Mouse (Mus musculus): ENCODE measurements around the gene Strbp. TPM values are rescaled to one million over a fixed set of nuclear protein-coding genes. Genes with fewer than 3 reads are reported as not detected.
A peak's percentile ranks its signal among the peaks of the same experiment; 100 is the strongest.
"Not testable (repeated sequence)": the region's sequence is repeated elsewhere in the genome, so short reads cannot be mapped to it uniquely, and the experiment has no call there.

Gene Strbp
- polyA plus RNA-seq, 1 experiment from 2014 or later, result 42.4 TPM

DNA sequence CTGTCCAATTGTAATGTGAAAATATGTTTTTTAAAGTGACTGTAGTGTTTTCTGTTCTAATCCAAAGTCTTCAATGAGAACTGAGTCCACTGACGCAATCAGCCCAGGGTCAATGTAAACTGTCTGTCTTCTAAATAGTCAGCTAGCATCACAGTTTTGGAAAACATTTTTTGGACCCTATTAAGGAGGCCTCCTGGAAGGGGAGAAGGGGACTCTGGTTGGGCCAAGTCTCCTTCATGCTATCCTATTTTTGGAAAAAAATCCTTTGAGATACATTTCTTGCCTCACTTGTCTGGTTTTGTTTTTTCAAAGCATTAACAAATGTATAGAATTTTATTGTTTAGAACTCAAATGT lies 184.4 kb downstream of the Strbp start:
- H3K27ac ChIP-seq (ENCODE audit: low read length), result no peak overlapping the region
- H3K9me3 ChIP-seq (ENCODE audit: control insufficient read depth, low read depth, low read length), result no peaks in the 10 kb centered on the region
- peaks cover 10% of the 10 kb centered on the region; the same call in 1 of the 2 replicates for H3K36me3 ChIP-seq (ENCODE audit: control insufficient read depth, insufficient read depth, low read length)
- ATAC-seq (ENCODE audit: insufficient number of reproducible peaks, insufficient read depth, low FRiP score, low read depth), result peak; percentile 42; the same call in 1 of the 2 replicates
- H3K9ac ChIP-seq (replicated peaks; ENCODE audit: low read depth, low read length), result no peak overlapping the region
- 59% methylated on average over 1 of the region's 1 CpGs for WGBS
- H3K4me2 ChIP-seq (replicated peaks; ENCODE audit: low read depth, low read length), result no peak overlapping the region
- no peak overlapping the region for H3K4me3 ChIP-seq (ENCODE audit: low read depth, low read length)
- no peaks in the 10 kb centered on the region for H3K27me3 ChIP-seq (ENCODE audit: control insufficient read depth, insufficient read depth, low read length)
- peaks cover 9% of the 10 kb centered on the region; the same call in 1 of the 2 replicates for H3K4me1 ChIP-seq (ENCODE audit: control insufficient read depth, insufficient read depth, low read length)

DNA sequence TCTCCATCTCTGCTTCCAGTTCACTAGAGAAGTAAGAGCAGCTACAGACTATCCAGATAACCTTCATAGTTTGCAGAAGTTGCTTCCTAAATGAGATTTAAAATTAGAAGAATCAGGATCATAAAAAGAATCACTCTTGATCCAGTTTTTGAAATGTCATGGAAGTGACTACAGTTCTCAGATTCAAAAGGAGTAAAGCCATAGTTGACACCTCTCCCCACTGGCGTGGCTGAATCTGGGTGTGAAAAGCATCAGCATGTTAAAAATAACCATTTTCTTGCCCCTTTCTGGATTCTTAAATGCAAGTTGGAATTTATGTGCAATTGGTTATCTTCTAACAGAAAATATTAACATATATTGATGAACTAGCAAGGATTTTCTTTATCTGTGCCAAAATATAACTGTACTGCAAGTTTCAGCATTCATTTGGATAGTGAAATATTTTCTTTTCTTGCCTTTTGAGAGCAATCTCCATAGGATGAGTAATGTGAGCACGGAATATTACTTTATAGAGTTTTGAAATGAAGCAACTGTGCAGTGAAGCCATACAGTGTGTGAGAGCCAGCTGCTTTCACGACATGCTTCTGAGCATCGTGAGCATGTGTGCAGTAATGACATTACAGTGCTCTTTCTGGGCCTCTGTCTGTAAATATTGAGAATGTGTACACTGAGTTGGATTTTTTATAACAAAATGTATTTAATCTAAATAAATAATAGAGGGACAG lies 184.9 kb downstream of the Strbp start:
- Histone ChIP-seq H3K36me3 (ENCODE audit: control insufficient read depth, insufficient read depth, low read length) (peaks cover 10% of the 10 kb centered on the region; the same call in 1 of the 2 replicates), H3K9me3 (ENCODE audit: control insufficient read depth, low read depth, low read length) (no peaks in the 10 kb centered on the region), H3K4me1 (ENCODE audit: control insufficient read depth, insufficient read depth, low read length) (peaks cover 9% of the 10 kb centered on the region; the same call in 1 of the 2 replicates), H3K4me2 (replicated peaks; ENCODE audit: low read depth, low read length) (no peak overlapping the region), H3K9ac (replicated peaks; ENCODE audit: low read depth, low read length) (no peak overlapping the region), H3K27me3 (ENCODE audit: control insufficient read depth, insufficient read depth, low read length) (no peaks in the 10 kb centered on the region), H3K4me3 (ENCODE audit: low read depth, low read length) (no peak overlapping the region), H3K27ac (ENCODE audit: low read length) (no peak overlapping the region)
- ATAC-seq (ENCODE audit: insufficient number of reproducible peaks, insufficient read depth, low FRiP score, low read depth), result peak; percentile 63; the same call in 1 of the 2 replicates
- 63% methylated on average over 4 of the region's 4 CpGs for WGBS

GRCm38 (mm10) chr2:37516922-37517462 lies 186.7 kb downstream of the Strbp start:
- peaks cover 9% of the 10 kb centered on the region; the same call in 1 of the 2 replicates for H3K4me1 ChIP-seq (ENCODE audit: control insufficient read depth, insufficient read depth, low read length)
- H3K4me3 ChIP-seq (ENCODE audit: low read depth, low read length), result no peak overlapping the region
- no peak overlapping the region for H3K9ac ChIP-seq (replicated peaks; ENCODE audit: low read depth, low read length)
- ATAC-seq (ENCODE audit: insufficient number of reproducible peaks, insufficient read depth, low FRiP score, low read depth), result no peak
- H3K27me3 ChIP-seq (ENCODE audit: control insufficient read depth, insufficient read depth, low read length), result no peaks in the 10 kb centered on the region
- peaks cover 17% of the 10 kb centered on the region; the same call in 1 of the 2 replicates for H3K36me3 ChIP-seq (ENCODE audit: control insufficient read depth, insufficient read depth, low read length)
- no peak overlapping the region for H3K4me2 ChIP-seq (replicated peaks; ENCODE audit: low read depth, low read length)
- H3K9me3 ChIP-seq (ENCODE audit: control insufficient read depth, low read depth, low read length), result no peaks in the 10 kb centered on the region
- no peak overlapping the region for H3K27ac ChIP-seq (ENCODE audit: low read length)
- WGBS, result 31% methylated on average over 4 of the region's 4 CpGs

GRCm38 (mm10) chr2:37516030-37516710 lies 187.5 kb downstream of the Strbp start, which contains the start of gene Gpr21:
TSS of gene Gpr21 (plus strand) at chr2:37516332.
- peak; percentile 75; the same call in 1 of the 2 replicates for ATAC-seq (ENCODE audit: insufficient number of reproducible peaks, insufficient read depth, low FRiP score, low read depth)
- 35% methylated on average over 11 of the region's 11 CpGs for WGBS

DNA sequence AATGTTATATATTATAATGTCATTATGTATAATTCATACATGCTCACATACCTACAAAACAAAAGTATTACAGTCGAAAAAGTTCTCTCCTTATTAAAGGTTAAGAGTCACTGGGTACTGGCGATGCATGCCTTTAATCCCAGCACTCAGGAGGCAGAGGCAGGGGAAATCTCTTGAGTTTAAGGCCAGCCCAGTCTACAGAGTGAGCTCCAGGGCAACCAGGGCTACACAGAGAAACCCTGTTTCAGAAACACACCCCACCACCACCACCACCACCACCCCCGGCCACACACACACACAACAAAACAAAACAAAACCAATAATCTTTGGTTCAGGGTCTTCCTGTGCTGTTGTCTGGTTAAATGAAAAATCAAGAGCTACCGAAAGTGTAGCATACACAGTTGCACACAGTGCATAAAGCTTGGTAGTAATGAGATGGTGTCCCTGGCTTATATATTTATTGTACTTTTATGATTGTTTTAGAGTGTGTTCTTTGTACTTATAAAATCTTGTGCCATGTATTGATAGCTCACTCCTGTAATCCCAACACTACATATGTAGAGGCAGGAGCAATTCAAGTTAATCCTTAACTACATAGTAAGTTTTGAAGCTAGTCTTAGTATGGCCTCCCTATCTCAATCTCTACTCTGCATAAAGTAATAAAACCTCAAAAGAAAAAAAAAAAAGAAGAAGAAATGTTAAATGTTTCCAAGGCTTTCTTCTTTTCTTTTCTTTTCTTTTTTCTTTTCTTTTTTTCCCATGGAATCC lies 192.3 kb downstream of the Strbp start:
- H3K9ac ChIP-seq (replicated peaks; ENCODE audit: low read depth, low read length), result no peak overlapping the region
- H3K36me3 ChIP-seq (ENCODE audit: control insufficient read depth, insufficient read depth, low read length), result peaks cover 36% of the 10 kb centered on the region
- no peak overlapping the region for H3K4me2 ChIP-seq (replicated peaks; ENCODE audit: low read depth, low read length)
- H3K27me3 ChIP-seq (ENCODE audit: control insufficient read depth, insufficient read depth, low read length), result no peaks in the 10 kb centered on the region
- no peak for ATAC-seq (ENCODE audit: insufficient number of reproducible peaks, insufficient read depth, low FRiP score, low read depth)
- H3K9me3 ChIP-seq (ENCODE audit: control insufficient read depth, low read depth, low read length), result no peaks in the 10 kb centered on the region
- 0 out of 2 replicates have a peak, but pooled peaks cover 4% of the 10 kb centered on the region for H3K4me1 ChIP-seq (ENCODE audit: control insufficient read depth, insufficient read depth, low read length)
- H3K27ac ChIP-seq (ENCODE audit: low read length), result no peak overlapping the region
- 95% methylated on average over 4 of the region's 4 CpGs for WGBS
- H3K4me3 ChIP-seq (ENCODE audit: low read depth, low read length), result no peak overlapping the region

More at GRCm38 (mm10) chr2:37516030-37516710, 187.5 kb downstream of the Strbp start, which contains the start of gene Gpr21:
- Histone ChIP-seq H3K4me1 (ENCODE audit: control insufficient read depth, insufficient read depth, low read length) (peaks cover 9% of the 10 kb centered on the region; the same call in 1 of the 2 replicates), H3K27me3 (ENCODE audit: control insufficient read depth, insufficient read depth, low read length) (no peaks in the 10 kb centered on the region), H3K36me3 (ENCODE audit: control insufficient read depth, insufficient read depth, low read length) (peaks cover 22% of the 10 kb centered on the region; the same call in 1 of the 2 replicates), H3K9me3 (ENCODE audit: control insufficient read depth, low read depth, low read length) (no peaks in the 10 kb centered on the region), H3K4me2 (replicated peaks; ENCODE audit: low read depth, low read length) (peak within 1 kb of the TSS; percentile 13; the same call in 1 of the 2 replicates), H3K4me3 (ENCODE audit: low read depth, low read length) (no peak within 1 kb of the TSS), H3K9ac (replicated peaks; ENCODE audit: low read depth, low read length) (no peak within 1 kb of the TSS), H3K27ac (ENCODE audit: low read length) (no peak within 1 kb of the TSS)

- not testable (repeated sequence) for ATAC-seq (ENCODE audit: insufficient number of reproducible peaks, insufficient read depth, low FRiP score, low read depth); H3K27me3 ChIP-seq (ENCODE audit: control insufficient read depth, insufficient read depth, low read length); H3K4me3 ChIP-seq (ENCODE audit: low read depth, low read length); H3K9ac ChIP-seq (replicated peaks; ENCODE audit: low read depth, low read length); H3K27ac ChIP-seq (ENCODE audit: low read length); H3K4me1 ChIP-seq (ENCODE audit: control insufficient read depth, insufficient read depth, low read length); H3K9me3 ChIP-seq (ENCODE audit: control insufficient read depth, low read depth, low read length); H3K4me2 ChIP-seq (replicated peaks; ENCODE audit: low read depth, low read length)
- WGBS, result 88% methylated on average over 2 of the region's 2 CpGs
- H3K36me3 ChIP-seq (ENCODE audit: control insufficient read depth, insufficient read depth, low read length), result peaks cover 36% of the 10 kb centered on the region
Measured at GRCm38 (mm10) chr2:37505856-37506255, 197.8 kb downstream of the Strbp start.

- H3K27ac ChIP-seq (ENCODE audit: low read length), result no peak overlapping the region
- ATAC-seq (ENCODE audit: insufficient number of reproducible peaks, insufficient read depth, low FRiP score, low read depth), result no peak
- H3K36me3 ChIP-seq (ENCODE audit: control insufficient read depth, insufficient read depth, low read length), result peaks cover 29% of the 10 kb centered on the region
- no peak overlapping the region for H3K9ac ChIP-seq (replicated peaks; ENCODE audit: low read depth, low read length)
- 92% methylated on average over 4 of the region's 4 CpGs for WGBS
- no peaks in the 10 kb centered on the region for H3K9me3 ChIP-seq (ENCODE audit: control insufficient read depth, low read depth, low read length)
- H3K27me3 ChIP-seq (ENCODE audit: control insufficient read depth, insufficient read depth, low read length), result no peaks in the 10 kb centered on the region
- H3K4me1 ChIP-seq (ENCODE audit: control insufficient read depth, insufficient read depth, low read length), result no peaks in the 10 kb centered on the region
- H3K4me2 ChIP-seq (replicated peaks; ENCODE audit: low read depth, low read length), result no peak overlapping the region
- no peak overlapping the region for H3K4me3 ChIP-seq (ENCODE audit: low read depth, low read length)
Measured at GRCm38 (mm10) chr2:37497321-37497720, 206.3 kb downstream of the Strbp start.

- Histone ChIP-seq H3K4me3 (ENCODE audit: low read depth, low read length) (no peak overlapping the region), H3K27ac (ENCODE audit: low read length) (no peak overlapping the region), H3K9me3 (ENCODE audit: control insufficient read depth, low read depth, low read length) (no peaks in the 10 kb centered on the region), H3K4me2 (replicated peaks; ENCODE audit: low read depth, low read length) (no peak overlapping the region), H3K9ac (replicated peaks; ENCODE audit: low read depth, low read length) (no peak overlapping the region), H3K4me1 (ENCODE audit: control insufficient read depth, insufficient read depth, low read length) (no peaks in the 10 kb centered on the region), H3K36me3 (ENCODE audit: control insufficient read depth, insufficient read depth, low read length) (peaks cover 45% of the 10 kb centered on the region), H3K27me3 (ENCODE audit: control insufficient read depth, insufficient read depth, low read length) (no peaks in the 10 kb centered on the region)
- 87% methylated on average over 2 of the region's 2 CpGs for WGBS
- ATAC-seq (ENCODE audit: insufficient number of reproducible peaks, insufficient read depth, low FRiP score, low read depth), result no peak
Measured at GRCm38 (mm10) chr2:37488956-37489355, 214.7 kb downstream of the Strbp start.

Measured in stomach, embryonic 14.5 days (tissue).